Mouse (Mus musculus) megakaryocyte, embryonic 14.5 days (primary cell): Measurements from ENCODE around the gene Slc39a2. TPM values are rescaled to one million over a fixed set of nuclear protein-coding genes. Genes with fewer than 3 reads are reported as not detected.

Source experiments
- H3K27me3 ChIP-seq: replicated peaks from 2 replicates; pipeline ENCODE3; 2012; ENCODE audit warnings: inconsistent platforms
- H3K36me3 ChIP-seq: replicated peaks from 2 replicates; pipeline ENCODE3; 2012; ENCODE audit warnings: low read length, inconsistent platforms, mixed read lengths
- H3K4me1 ChIP-seq: 2 replicates; pipeline ENCODE4 v1.6.1; 2012; ENCODE audit warnings: inconsistent platforms
- H3K4me3 ChIP-seq: replicated peaks from 2 replicates; pipeline ENCODE3; 2012; ENCODE audit warnings: moderate library complexity, mild to moderate bottlenecking, inconsistent platforms
- H3K9me3 ChIP-seq: 2 replicates; pipeline ENCODE4 v1.6.1; 2012; ENCODE audit warnings: inconsistent platforms
- FLI1 ChIP-seq: IDR thresholded peaks from 2 replicates; pipeline ENCODE4 v1.6.1; 2012; ENCODE audit warnings: low read length, inconsistent platforms, mixed read lengths
- GATA1 ChIP-seq: IDR thresholded peaks from 3 replicates; pipeline ENCODE4 v1.6.1; 2012; ENCODE audit warnings: mixed read lengths, low read length, inconsistent platforms, borderline replicate concordance
- polyA plus RNA-seq: library from polyadenylated mRNA; stranded (reverse); fragments of >175 nt; gene quantifications from 2 replicates; pipeline ENCODE4 v1.2.3, GENCODE M21; 2012; ENCODE audit warnings: low replicate concordance; ENCODE audit not compliant: insufficient read depth

Slc39a2 gene
- polyA plus RNA-seq, 1 experiment: not detected

- no peak for TF ChIP-seq GATA1
- no peak for TF ChIP-seq FLI1
- H3K4me3 ChIP-seq: peak overlapping the region; percentile 95
Measured at GRCm38 (mm10) chr14:51884031-51884544, 8.6 kb upstream of the Slc39a2 start.

GRCm38 (mm10) chr14:51884598-51885331 is 7.9 kb upstream of the Slc39a2 start, which contains the start of gene Mettl17:
Mettl17 (plus strand) TSS chr14:51884842.
- TF ChIP-seq GATA1: no peak
- TF ChIP-seq FLI1: peak; percentile 41; the same call in 1 of the 2 replicates
- Histone ChIP-seq H3K4me1 (peaks cover 9% of the 10 kb centered on the region), H3K27me3 (peaks cover 2% of the 10 kb centered on the region), H3K4me3 (peak within 1 kb of the TSS; percentile 95), H3K36me3 (peaks cover 29% of the 10 kb centered on the region), H3K9me3 (no peaks in the 10 kb centered on the region)

More at GRCm38 (mm10) chr14:51884031-51884544, 8.6 kb upstream of the Slc39a2 start:
- peaks cover 22% of the 10 kb centered on the region for H3K36me3 ChIP-seq
- peaks cover 9% of the 10 kb centered on the region for H3K4me1 ChIP-seq
- peaks cover 2% of the 10 kb centered on the region for H3K27me3 ChIP-seq
- no peaks in the 10 kb centered on the region for H3K9me3 ChIP-seq

GRCm38 (mm10) chr14:51886051-51886450 is 6.6 kb upstream of the Slc39a2 start:
- TF ChIP-seq GATA1 (no peak), FLI1 (no peak)
- H3K9me3 ChIP-seq: no peaks in the 10 kb centered on the region
- no peak overlapping the region for H3K4me3 ChIP-seq
- H3K4me1 ChIP-seq: peaks cover 9% of the 10 kb centered on the region
- H3K36me3 ChIP-seq: peaks cover 40% of the 10 kb centered on the region
- peaks cover 2% of the 10 kb centered on the region for H3K27me3 ChIP-seq

GRCm38 (mm10) chr14:51889833-51890232 is 2.9 kb upstream of the Slc39a2 start:
- peaks cover 1% of the 10 kb centered on the region for H3K27me3 ChIP-seq
- H3K4me3 ChIP-seq: no peak overlapping the region
- peaks cover 53% of the 10 kb centered on the region for H3K36me3 ChIP-seq
- H3K4me1 ChIP-seq: peaks cover 20% of the 10 kb centered on the region
- H3K9me3 ChIP-seq: no peaks in the 10 kb centered on the region
- TF ChIP-seq GATA1: no peak
- no peak for TF ChIP-seq FLI1

GRCm38 (mm10) chr14:51893094-51893794 is 555 bp downstream of the Slc39a2 start:
- Histone ChIP-seq H3K4me3 (no peak overlapping the region), H3K27me3 (no peaks in the 10 kb centered on the region), H3K9me3 (no peaks in the 10 kb centered on the region), H3K4me1 (peaks cover 18% of the 10 kb centered on the region), H3K36me3 (peaks cover 40% of the 10 kb centered on the region)
- TF ChIP-seq FLI1: no peak
- no peak for TF ChIP-seq GATA1

GRCm38 (mm10) chr14:51893809-51894208 is 1.1 kb downstream of the Slc39a2 start:
- peaks cover 34% of the 10 kb centered on the region for H3K36me3 ChIP-seq
- no peak overlapping the region for H3K4me3 ChIP-seq
- no peaks in the 10 kb centered on the region for H3K27me3 ChIP-seq
- no peak for TF ChIP-seq GATA1
- peaks cover 18% of the 10 kb centered on the region for H3K4me1 ChIP-seq
- no peaks in the 10 kb centered on the region for H3K9me3 ChIP-seq

GRCm38 (mm10) chr14:51895071-51895470 is 2.4 kb downstream of the Slc39a2 start:
- peaks cover 18% of the 10 kb centered on the region for H3K4me1 ChIP-seq
- H3K27me3 ChIP-seq: no peaks in the 10 kb centered on the region
- peaks cover 21% of the 10 kb centered on the region for H3K36me3 ChIP-seq
- H3K4me3 ChIP-seq: no peak overlapping the region
- H3K9me3 ChIP-seq: no peaks in the 10 kb centered on the region
- TF ChIP-seq FLI1: no peak
- no peak for TF ChIP-seq GATA1

- peaks cover 18% of the 10 kb centered on the region for H3K4me1 ChIP-seq
- no peaks in the 10 kb centered on the region for H3K27me3 ChIP-seq
- H3K4me3 ChIP-seq: no peak overlapping the region
- H3K9me3 ChIP-seq: no peaks in the 10 kb centered on the region
- peaks cover 13% of the 10 kb centered on the region for H3K36me3 ChIP-seq
- TF ChIP-seq FLI1 (no peak), GATA1 (no peak)
Measured at GRCm38 (mm10) chr14:51896019-51896418, 3.3 kb downstream of the Slc39a2 start.

GRCm38 (mm10) chr14:51896539-51897170 is 4.0 kb downstream of the Slc39a2 start:
- H3K4me3 ChIP-seq: no peak overlapping the region
- H3K9me3 ChIP-seq: no peaks in the 10 kb centered on the region
- peaks cover 1% of the 10 kb centered on the region for H3K27me3 ChIP-seq
- no peak for TF ChIP-seq FLI1
- no peak for TF ChIP-seq GATA1
- peaks cover 7% of the 10 kb centered on the region for H3K36me3 ChIP-seq
- peaks cover 18% of the 10 kb centered on the region for H3K4me1 ChIP-seq

- no peaks in the 10 kb centered on the region for H3K9me3 ChIP-seq
- H3K4me1 ChIP-seq: peaks cover 12% of the 10 kb centered on the region
- TF ChIP-seq FLI1: no peak
- no peak for TF ChIP-seq GATA1
Measured at GRCm38 (mm10) chr14:51899351-51899750, 6.7 kb downstream of the Slc39a2 start.

More at GRCm38 (mm10) chr14:51899351-51899750, 6.7 kb downstream of the Slc39a2 start:
- no peaks in the 10 kb centered on the region for H3K36me3 ChIP-seq
- peaks cover 4% of the 10 kb centered on the region for H3K27me3 ChIP-seq
- no peak overlapping the region for H3K4me3 ChIP-seq
